Mouse (Mus musculus) lung, postnatal 0 days (tissue): ENCODE data around the gene Recql5.

Experiments used
- CTCF ChIP-seq: IDR thresholded peaks from 2 replicates; pipeline ENCODE4 v1.5.1; 2016; ENCODE audit warnings: antibody characterized with exemption, mild to moderate bottlenecking
- EP300 ChIP-seq: IDR thresholded peaks from 2 replicates; pipeline ENCODE4 v1.6.1; 2016; ENCODE audit warnings: antibody characterized with exemption, mild to moderate bottlenecking, control low read depth

DNA sequence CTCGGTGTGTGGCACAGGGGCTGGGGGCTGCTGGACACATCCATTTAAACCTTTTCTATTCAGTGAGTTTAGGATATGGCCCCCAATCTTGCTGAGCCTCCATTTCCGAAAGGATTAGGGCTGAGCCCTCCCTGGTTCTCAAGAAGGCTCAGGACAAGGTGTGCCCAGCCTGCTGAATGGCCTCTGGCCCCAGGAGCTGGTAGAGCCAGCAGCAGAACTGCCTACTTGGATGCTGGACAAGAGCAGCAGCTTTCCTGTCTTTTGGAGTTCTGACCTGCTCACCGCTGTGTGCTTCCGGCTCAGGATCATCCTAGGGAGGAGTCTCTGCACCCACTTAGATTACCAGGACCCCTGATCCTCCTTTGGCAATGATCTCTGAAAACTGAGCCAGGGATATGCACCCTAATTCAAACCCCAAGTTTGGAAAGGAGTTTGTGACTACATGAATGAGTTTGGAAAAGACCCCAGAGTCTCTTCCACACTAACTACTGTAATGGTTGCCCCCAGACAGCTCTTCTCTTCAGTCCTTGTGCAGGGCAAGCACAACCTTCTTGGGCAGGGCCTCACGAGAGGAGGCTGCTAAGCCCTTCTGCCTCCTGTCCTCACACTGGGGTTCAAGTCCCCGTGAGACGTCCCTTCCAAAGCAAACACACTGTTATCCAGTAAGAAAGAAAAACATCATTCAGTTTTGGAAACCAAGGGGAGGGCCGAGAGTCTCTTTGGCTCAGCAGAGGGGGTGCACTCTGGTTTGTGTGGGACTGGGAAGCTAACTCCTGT is 32.5 kb downstream of the Recql5 start:
- TF ChIP-seq CTCF (no peak), EP300 (no peak)
